In genomic region chr3:88087688-88088087, GRCm38 (mm10) we compare ENCODE assay signal across 9 mouse cellular contexts. TPM values are rescaled to one million over a fixed set of nuclear protein-coding genes. Genes with fewer than 3 reads are reported as not detected.
DNase-seq lines count a peak whose midpoint lies in the region; ATAC-seq and TF ChIP-seq lines count a peak whose summit lies in the region.
"Had no signal": no experiment of that assay in that cellular context is flagged by ENCODE, and none has a peak within 500 bp of the region (broad histone marks: within the 10 kb centered on the region; RNA-seq: fewer than 3 reads in every experiment).

No protein-coding gene starts in this region.

- peak; percentile 76 for TF ChIP-seq CTCF in midbrain, postnatal 0 days (IDR thresholded peaks at IDR 0.05)

- 86% methylated on average over 1 of the region's 1 CpGs for WGBS in midbrain, postnatal 0 days
- 85% methylated on average over 1 of the region's 1 CpGs for WGBS in midbrain, embryonic 15.5 days

- peak; percentile 37 for DNase-seq in cerebellum, adult 8-10 months
- peak; percentile 48 for DNase-seq in midbrain, postnatal 0 days (ENCODE audit: low spot score)
- peak; percentile 68 for DNase-seq in embryo, embryonic 10.5 days (ENCODE audit: low spot score)
- peak; percentile 69 for DNase-seq in retina, embryonic 14.5 days (ENCODE audit: low spot score)
- DNase-seq in testis, postnatal 14 days (ENCODE audit: low spot score) = no peak
- no peak for DNase-seq in left cerebral cortex, adult 18-20 months (ENCODE audit: low spot score in 2 of 2)

- no peaks in the 10 kb centered on the region for H3K36me3 ChIP-seq in midbrain, postnatal 0 days (ENCODE audit: insufficient read depth, low read length)
- no peaks in the 10 kb centered on the region for H3K36me3 ChIP-seq in midbrain, embryonic 15.5 days (replicated peaks)

- no peaks in the 10 kb centered on the region for H3K4me1 ChIP-seq in midbrain, postnatal 0 days (ENCODE audit: insufficient read depth, low read length)
- no peaks in the 10 kb centered on the region; the same call in 1 of the 2 replicates for H3K4me1 ChIP-seq in midbrain, embryonic 15.5 days

- ATAC-seq in cerebellum, adult (ENCODE audit: insufficient number of reproducible peaks, low FRiP score, low TSS enrichment) = no peak
- ATAC-seq in midbrain, postnatal 0 days (ENCODE audit: low FRiP score) = no peak
- no peak for ATAC-seq in midbrain, embryonic 15.5 days (replicated peaks)

- no peak overlapping the region for H3K4me3 ChIP-seq in midbrain, postnatal 0 days (ENCODE audit: low read depth, low read length)
- no peak overlapping the region for H3K4me3 ChIP-seq in midbrain, embryonic 15.5 days

- H3K27me3 ChIP-seq in midbrain, postnatal 0 days (ENCODE audit: insufficient read depth, low read length) = no peaks in the 10 kb centered on the region
- H3K27me3 ChIP-seq in midbrain, embryonic 15.5 days (replicated peaks) = no peaks in the 10 kb centered on the region

- no peak overlapping the region for H3K9ac ChIP-seq in midbrain, postnatal 0 days (replicated peaks; ENCODE audit: low read length, poor library complexity, severe bottlenecking)
- no peak overlapping the region for H3K9ac ChIP-seq in midbrain, embryonic 15.5 days

- H3K27ac ChIP-seq in midbrain, postnatal 0 days (ENCODE audit: low read depth, low read length) = no peak overlapping the region
- no peak overlapping the region for H3K27ac ChIP-seq in midbrain, embryonic 15.5 days

- H3K4me2 ChIP-seq in midbrain, postnatal 0 days (ENCODE audit: low read depth, low read length, poor library complexity, severe bottlenecking) = no peak overlapping the region
- no peak overlapping the region for H3K4me2 ChIP-seq in midbrain, embryonic 15.5 days

- no peaks in the 10 kb centered on the region for H3K9me3 ChIP-seq in midbrain, postnatal 0 days (ENCODE audit: low read length)
- H3K9me3 ChIP-seq in midbrain, embryonic 15.5 days = no peaks in the 10 kb centered on the region

RNA-seq across cellular contexts. Expression of gene Iqgap3, which starts 5.9 kb away (rescaled TPM):
- total RNA-seq in midbrain, postnatal 0 days (2014; rRNA removed) = 3.1 and 5.4 TPM in 2 replicates
- 1.2 and 1.4 TPM in 2 replicates for polyA plus RNA-seq in midbrain, postnatal 0 days (2015; fragmentation: Nextera tagmentation; extraction: Ambion mirVana)
- 2.7 and 3.0 TPM in 2 replicates for polyA plus RNA-seq in midbrain, embryonic 15.5 days (2015; fragmentation: Nextera tagmentation; extraction: Ambion mirVana)
- total RNA-seq in left cerebral cortex, adult 18-20 months (2021) = under 1 TPM; 0.16 to 0.30 TPM

RNA-seq across cellular contexts. Expression of gene Ttc24, which starts 9.6 kb away (rescaled TPM):
- total RNA-seq in midbrain, postnatal 0 days (2014; rRNA removed) = not detected in 2 replicates
- not detected in 2 replicates for polyA plus RNA-seq in midbrain, postnatal 0 days (2015; fragmentation: Nextera tagmentation; extraction: Ambion mirVana)
- not detected in 2 replicates for polyA plus RNA-seq in midbrain, embryonic 15.5 days (2015; fragmentation: Nextera tagmentation; extraction: Ambion mirVana)
- total RNA-seq in left cerebral cortex, adult 18-20 months (2021) = not detected
- total RNA-seq: layer of hippocampus, postnatal 14 days had no signal

RNA-seq across cellular contexts. Expression of gene Naxe, which starts 29.4 kb away (rescaled TPM):
- total RNA-seq in midbrain, postnatal 0 days (2014; rRNA removed) = 85.2 and 123 TPM in 2 replicates
- 166 and 176 TPM in 2 replicates for polyA plus RNA-seq in midbrain, postnatal 0 days (2015; fragmentation: Nextera tagmentation; extraction: Ambion mirVana)
- 158 and 159 TPM in 2 replicates for polyA plus RNA-seq in midbrain, embryonic 15.5 days (2015; fragmentation: Nextera tagmentation; extraction: Ambion mirVana)
- total RNA-seq in left cerebral cortex, adult 18-20 months (2021) = 10 to 100 TPM; 76.2 to 77.0 TPM

RNA-seq across cellular contexts. Expression of gene Gpatch4, which starts 44.8 kb away (rescaled TPM):
- total RNA-seq in midbrain, postnatal 0 days (2014; rRNA removed) = 7.8 and 18.5 TPM in 2 replicates
- 32.3 and 35.7 TPM in 2 replicates for polyA plus RNA-seq in midbrain, postnatal 0 days (2015; fragmentation: Nextera tagmentation; extraction: Ambion mirVana)
- 32.0 and 35.3 TPM in 2 replicates for polyA plus RNA-seq in midbrain, embryonic 15.5 days (2015; fragmentation: Nextera tagmentation; extraction: Ambion mirVana)
- 10 to 100 TPM; 14.8 to 19.5 TPM for total RNA-seq in left cerebral cortex, adult 18-20 months (2021)

RNA-seq across cellular contexts. Expression of gene Mef2d, which starts 54.5 kb away (rescaled TPM):
- total RNA-seq in midbrain, postnatal 0 days (2014; rRNA removed) = 45.5 and 59.6 TPM in 2 replicates
- 21.5 and 26.1 TPM in 2 replicates for polyA plus RNA-seq in midbrain, postnatal 0 days (2015; fragmentation: Nextera tagmentation; extraction: Ambion mirVana)
- 23.2 and 25.3 TPM in 2 replicates for polyA plus RNA-seq in midbrain, embryonic 15.5 days (2015; fragmentation: Nextera tagmentation; extraction: Ambion mirVana)
- 100 to 1,000 TPM; 210 to 213 TPM for total RNA-seq in left cerebral cortex, adult 18-20 months (2021)

Comparison
In these comparisons a context has a peak if more than half of its experiments do, and no peak if none do; other contexts are left out.
1. DNase-seq: peak in cerebellum, adult 8-10 months (single experiment), midbrain, postnatal 0 days (single experiment), embryo, embryonic 10.5 days (single experiment) and retina, embryonic 14.5 days (single experiment); none in testis, postnatal 14 days (single experiment) and left cerebral cortex, adult 18-20 months (0 of 2).